Mouse (Mus musculus) granulocyte monocyte progenitor cell, adult 5-6 weeks (primary cell): ENCODE measurements at regions not wholly inside any gene's neighbourhood (a gene's known extent, or its start where the extent isn't known, plus 50 kb on each side); places are given as distances from the start of the nearest gene placed in this dataset.
A peak's percentile ranks its signal among the peaks of the same experiment; 100 is the strongest.

Source experiments
- ATAC-seq: replicated peaks from 2 replicates; pipeline ENCODE4 v1.8.0; 2016; ENCODE audit warnings: mild to moderate bottlenecking, moderate TSS enrichment, inconsistent platforms; ENCODE audit not compliant: poor library complexity, severe bottlenecking

- ATAC-seq: no peak
Observed at GRCm38 (mm10) chr4:94173096-94173495, 383.2 kb upstream of the Gm10306 start.

- no peak for ATAC-seq
Observed at GRCm38 (mm10) chr4:94186997-94187396, 369.3 kb upstream of the Gm10306 start.

GRCm38 (mm10) chr4:94188354-94188753 lies 368.0 kb upstream of the Gm10306 start:
- no peak for ATAC-seq

- ATAC-seq: no peak
Observed at GRCm38 (mm10) chr4:94188888-94189287, 367.5 kb upstream of the Gm10306 start.

- ATAC-seq: no peak
Observed at GRCm38 (mm10) chr4:94190940-94191339, 365.4 kb upstream of the Gm10306 start.

- 0 out of 2 replicates have a peak, but pooled peaks have one; percentile 20 for ATAC-seq
Observed at GRCm38 (mm10) chr4:94216265-94216664, 340.1 kb upstream of the Gm10306 start.

- ATAC-seq: no peak
Observed at GRCm38 (mm10) chr4:94235650-94236206, 320.6 kb upstream of the Gm10306 start.

- ATAC-seq: no peak
Observed at GRCm38 (mm10) chr4:94256026-94256425, 300.3 kb upstream of the Gm10306 start.

GRCm38 (mm10) chr4:94261136-94261535 lies 295.2 kb upstream of the Gm10306 start:
- ATAC-seq: no peak

GRCm38 (mm10) chr4:94281732-94282131 lies 274.6 kb upstream of the Gm10306 start:
- ATAC-seq: no peak

- ATAC-seq: no peak
Observed at GRCm38 (mm10) chr4:94292150-94292549, 264.2 kb upstream of the Gm10306 start.

GRCm38 (mm10) chr4:94317298-94317697 lies 239.0 kb upstream of the Gm10306 start:
- no peak for ATAC-seq

- no peak for ATAC-seq
Observed at GRCm38 (mm10) chr4:94326759-94327158, 229.6 kb upstream of the Gm10306 start.

GRCm38 (mm10) chr4:94343331-94343730 lies 213.0 kb upstream of the Gm10306 start:
- ATAC-seq: no peak

GRCm38 (mm10) chr4:94349273-94349672 lies 207.1 kb upstream of the Gm10306 start:
- ATAC-seq: no peak

- no peak for ATAC-seq
Observed at GRCm38 (mm10) chr4:94356982-94357381, 199.4 kb upstream of the Gm10306 start.

GRCm38 (mm10) chr4:94360810-94361527 lies 195.4 kb upstream of the Gm10306 start:
- 0 out of 2 replicates have a peak, but pooled peaks have one; percentile 30 for ATAC-seq

GRCm38 (mm10) chr4:94361528-94362217 lies 194.7 kb upstream of the Gm10306 start:
- ATAC-seq: no peak

GRCm38 (mm10) chr4:94365375-94365774 lies 191.0 kb upstream of the Gm10306 start:
- no peak for ATAC-seq

- no peak for ATAC-seq
Observed at GRCm38 (mm10) chr4:94367174-94367573, 189.2 kb upstream of the Gm10306 start.

- no peak for ATAC-seq
Observed at GRCm38 (mm10) chr4:94370981-94371380, 185.4 kb upstream of the Gm10306 start.
